Mouse (Mus musculus) thymus, postnatal 36 days (tissue): ENCODE measurements around the gene Coro1c.

Source experiments
- DNase-seq, 2 experiments: peaks; one replicate each; pipeline ENCODE4 v3.0.0; 2022; ENCODE audit warnings: mixed read lengths in 2 of 2

Coro1c gene

GRCm38 (mm10) chr5:113854494-113854893 is 54.1 kb downstream of the Coro1c start:
- peak; percentile 81 to 86 for DNase-seq

GRCm38 (mm10) chr5:113853541-113853940 is 55.0 kb downstream of the Coro1c start:
- DNase-seq: no peak

- DNase-seq: no peak
Observed at GRCm38 (mm10) chr5:113852463-113852862, 56.1 kb downstream of the Coro1c start.

- no peak for DNase-seq
Observed at GRCm38 (mm10) chr5:113850680-113851230, 57.8 kb downstream of the Coro1c start.

- no peak for DNase-seq
Observed at GRCm38 (mm10) chr5:113847636-113848035, 60.9 kb downstream of the Coro1c start.

GRCm38 (mm10) chr5:113846656-113847055 is 61.9 kb downstream of the Coro1c start:
- no peak for DNase-seq

- DNase-seq: no peak
Observed at GRCm38 (mm10) chr5:113845627-113846026, 62.9 kb downstream of the Coro1c start.

GRCm38 (mm10) chr5:113844721-113845120 is 63.8 kb downstream of the Coro1c start:
- peak; percentile 87 to 89 for DNase-seq

GRCm38 (mm10) chr5:113844106-113844505 is 64.5 kb downstream of the Coro1c start:
- no peak for DNase-seq

GRCm38 (mm10) chr5:113842906-113843305 is 65.7 kb downstream of the Coro1c start:
- no peak for DNase-seq

- no peak for DNase-seq
Observed at GRCm38 (mm10) chr5:113842244-113842643, 66.3 kb downstream of the Coro1c start.

GRCm38 (mm10) chr5:113841243-113842225 is 67.0 kb downstream of the Coro1c start:
- DNase-seq: no peak

- DNase-seq: no peak
Observed at GRCm38 (mm10) chr5:113840443-113840842, 68.1 kb downstream of the Coro1c start.

GRCm38 (mm10) chr5:113836961-113837360 is 71.6 kb downstream of the Coro1c start:
- peak; percentile 49 to 56 for DNase-seq

- peak; percentile 47 to 65 for DNase-seq
Observed at GRCm38 (mm10) chr5:113833316-113833947, 75.1 kb downstream of the Coro1c start.

- DNase-seq: peak; percentile 84 to 90
Observed at GRCm38 (mm10) chr5:113832490-113832901, 76.1 kb downstream of the Coro1c start, which contains the start of gene Selplg. Selplg (minus strand) TSS chr5:113832644.

GRCm38 (mm10) chr5:113831741-113832140 is 76.8 kb downstream of the Coro1c start:
- peak in 1 of 2 experiments; percentile 47 for DNase-seq

GRCm38 (mm10) chr5:113830796-113831195 is 77.8 kb downstream of the Coro1c start:
- no peak for DNase-seq

- DNase-seq: peak; percentile 93 to 95
Observed at GRCm38 (mm10) chr5:113830292-113830643, 78.3 kb downstream of the Coro1c start.

GRCm38 (mm10) chr5:113829566-113830291 is 78.8 kb downstream of the Coro1c start:
- DNase-seq: no peak

GRCm38 (mm10) chr5:113828481-113828880 is 80.1 kb downstream of the Coro1c start:
- DNase-seq: peak; percentile 63 to 76

GRCm38 (mm10) chr5:113827991-113828411 is 80.6 kb downstream of the Coro1c start:
- DNase-seq: no peak

- DNase-seq: no peak
Observed at GRCm38 (mm10) chr5:113826619-113827018, 81.9 kb downstream of the Coro1c start.
